Mouse (Mus musculus): ENCODE measurements around the gene Atf6. TPM values are rescaled to one million over a fixed set of nuclear protein-coding genes. Genes with fewer than 3 reads are reported as not detected.

The Atf6 gene
- total and polyA plus RNA-seq, 3 experiments: 33.8 to 47.0 (median 35.3) TPM

- Histone ChIP-seq H3K79me2 (replicated peaks; ENCODE audit: control insufficient read depth, extremely low read depth, insufficient read depth, poor library complexity, severe bottlenecking) (peaks cover 76% of the 10 kb centered on the region), H3K9ac (ENCODE audit: insufficient read depth, low read depth) (peak overlapping the region; percentile 46), H3K27ac (ENCODE audit: insufficient read depth, low read depth) (peak overlapping the region; percentile 91), H3K4me3 (replicated peaks in 1 of 3; ENCODE audit: low read depth in 2 of 3, low read length in 2 of 3, poor library complexity in 1 of 3) (peak overlapping the region; percentile 51 to 89 (median 52)), H3K27me3 (replicated peaks) (no peaks in the 10 kb centered on the region), H3K4me2 (ENCODE audit: insufficient read depth, low read depth, poor library complexity, severe bottlenecking) (peak overlapping the region; percentile 74), H3K4me1 (ENCODE audit: control insufficient read depth in 1 of 2, insufficient read depth in 2 of 2) (peaks cover 12 to 49% of the 10 kb centered on the region in 2 experiments), H3K9me3 (replicated peaks; ENCODE audit: low read length) (no peaks in the 10 kb centered on the region), H3K36me3 (replicated peaks in 1 of 2; ENCODE audit: control insufficient read depth in 1 of 2, insufficient read depth in 1 of 2, low read length in 1 of 2) (peaks cover 2 to 17% of the 10 kb centered on the region in 2 experiments)
- no peak for TF ChIP-seq MAZ (IDR thresholded peaks at IDR 0.05; ENCODE audit: low read depth, low read length)
- TF ChIP-seq GABPA (IDR thresholded peaks at IDR 0.05; ENCODE audit: insufficient replicate concordance, low read depth, low read length): no peak
- TF ChIP-seq TCF12 (IDR thresholded peaks at IDR 0.05; ENCODE audit: low read depth, low read length): peak; percentile 64
- peak; percentile 97 for TF ChIP-seq MEF2A (IDR thresholded peaks at IDR 0.05; ENCODE audit: borderline replicate concordance, low read depth, low read length)
- TF ChIP-seq ETS1 (conservative IDR thresholded peaks at IDR 0.05; ENCODE audit: low read depth, low read length): peak; percentile 42
- no peak for TF ChIP-seq ZMIZ1 (IDR thresholded peaks at IDR 0.05; ENCODE audit: low read depth, low read length)
- TF ChIP-seq POLR2AphosphoS2 (IDR thresholded peaks at IDR 0.05; ENCODE audit: low read depth, low read length): no peak
- peak; percentile 60; the same call in 1 of the 2 replicates for TF ChIP-seq IRF4 (IDR thresholded peaks at IDR 0.05; ENCODE audit: low read depth, low read length)
- TF ChIP-seq EP300 (IDR thresholded peaks at IDR 0.05; ENCODE audit: low read length): peak; percentile 71
- no peak for TF ChIP-seq MAFK (IDR thresholded peaks at IDR 0.05; ENCODE audit: insufficient replicate concordance, low read length)
- no peak for TF ChIP-seq SMC3 (IDR thresholded peaks at IDR 0.05; ENCODE audit: low read depth, low read length)
- DNase-seq (ENCODE audit: extremely low read depth): no peak
- in situ Hi-C loops (cut with MboI; ENCODE audit: low pct_ligation_motif_present, low pct_unique_long_range_greater_than_20kb, low sequenced_read_pairs): no loop called here
- dilution Hi-C loops (cut with MboI; ENCODE audit: extremely low pct_ligation_motif_present, extremely low pct_unique_long_range_greater_than_20kb, low sequenced_read_pairs): no loop called here
These were observed 2.2 kb downstream of the Atf6 start for GRCm38 (mm10) chr1:170865406-170865805.

GRCm38 (mm10) chr1:170864754-170865153, 2.8 kb downstream of the Atf6 start:
- Histone ChIP-seq H3K79me2 (replicated peaks; ENCODE audit: control insufficient read depth, extremely low read depth, insufficient read depth, poor library complexity, severe bottlenecking) (peaks cover 80% of the 10 kb centered on the region), H3K9ac (ENCODE audit: insufficient read depth, low read depth) (no peak overlapping the region), H3K36me3 (replicated peaks in 1 of 2; ENCODE audit: control insufficient read depth in 1 of 2, insufficient read depth in 1 of 2, low read length in 1 of 2) (peaks cover 0 to 14% of the 10 kb centered on the region in 2 experiments), H3K27ac (ENCODE audit: insufficient read depth, low read depth) (peak overlapping the region; percentile 67), H3K27me3 (replicated peaks) (no peaks in the 10 kb centered on the region), H3K4me2 (ENCODE audit: insufficient read depth, low read depth, poor library complexity, severe bottlenecking) (peak overlapping the region; percentile 60; the same call in 1 of the 2 replicates), H3K4me3 (replicated peaks in 1 of 3; ENCODE audit: low read depth in 2 of 3, low read length in 2 of 3, poor library complexity in 1 of 3) (no peak overlapping the region), H3K9me3 (replicated peaks; ENCODE audit: low read length) (no peaks in the 10 kb centered on the region), H3K4me1 (ENCODE audit: control insufficient read depth in 1 of 2, insufficient read depth in 2 of 2) (peaks cover 14 to 53% of the 10 kb centered on the region in 2 experiments)
- dilution Hi-C loops (cut with MboI; ENCODE audit: extremely low pct_ligation_motif_present, extremely low pct_unique_long_range_greater_than_20kb, low sequenced_read_pairs): no loop called here
- in situ Hi-C loops (cut with MboI; ENCODE audit: low pct_ligation_motif_present, low pct_unique_long_range_greater_than_20kb, low sequenced_read_pairs): no loop called here
- peak; percentile 84 for DNase-seq (ENCODE audit: extremely low read depth)
- TF ChIP-seq NELFE (IDR thresholded peaks at IDR 0.05; ENCODE audit: low read depth, low read length): no peak
- TF ChIP-seq IRF4 (IDR thresholded peaks at IDR 0.05; ENCODE audit: low read depth, low read length): peak; percentile 95
- TF ChIP-seq JUND (conservative IDR thresholded peaks at IDR 0.05; ENCODE audit: low read depth, low read length): peak; percentile 87
- no peak for TF ChIP-seq SMC3 (IDR thresholded peaks at IDR 0.05; ENCODE audit: low read depth, low read length)
- TF ChIP-seq TCF12 (IDR thresholded peaks at IDR 0.05; ENCODE audit: low read depth, low read length): peak; percentile 88
- no peak for TF ChIP-seq UBTF (IDR thresholded peaks at IDR 0.05; ENCODE audit: low read depth, low read length)
- no peak for TF ChIP-seq TBP (conservative IDR thresholded peaks at IDR 0.05; ENCODE audit: low read depth, low read length)
- peak; percentile 59 for TF ChIP-seq BHLHE40 (IDR thresholded peaks at IDR 0.05; ENCODE audit: low read depth, low read length)
- no peak for TF ChIP-seq SIN3A (IDR thresholded peaks at IDR 0.05; ENCODE audit: low read length)
- peak; percentile 67 for TF ChIP-seq ETS1 (conservative IDR thresholded peaks at IDR 0.05; ENCODE audit: low read depth, low read length)
- TF ChIP-seq MYC (IDR thresholded peaks at IDR 0.05; ENCODE audit: low read depth, low read length): peak; percentile 87
- no peak for TF ChIP-seq PAX5 (IDR thresholded peaks at IDR 0.05; ENCODE audit: low read length)
- TF ChIP-seq MAFK (IDR thresholded peaks at IDR 0.05; ENCODE audit: insufficient replicate concordance, low read length): 0 out of 2 replicates have a peak, but pooled peaks have one; percentile 69
- TF ChIP-seq CHD1 (IDR thresholded peaks at IDR 0.05; ENCODE audit: low read depth, low read length): peak; percentile 81; the same call in 1 of the 2 replicates
- TF ChIP-seq RAD21 (IDR thresholded peaks at IDR 0.05; ENCODE audit: low read depth, low read length): no peak
- TF ChIP-seq ZNF384 (IDR thresholded peaks at IDR 0.05; ENCODE audit: low read depth, low read length): no peak
- TF ChIP-seq E2F4 (IDR thresholded peaks at IDR 0.05; ENCODE audit: insufficient replicate concordance, low read depth, low read length): no peak
- no peak for TF ChIP-seq CTCF (conservative IDR thresholded peaks at IDR 0.05 in 1 of 2, IDR thresholded peaks at IDR 0.05 in 1 of 2; ENCODE audit: low read depth in 2 of 2, low read length in 2 of 2)
- TF ChIP-seq MEF2A (IDR thresholded peaks at IDR 0.05; ENCODE audit: borderline replicate concordance, low read depth, low read length): peak; percentile 79
- peak; percentile 72 for TF ChIP-seq JUN (IDR thresholded peaks at IDR 0.05; ENCODE audit: insufficient read depth, low read depth, low read length)
- TF ChIP-seq POLR2A (IDR thresholded peaks at IDR 0.05; ENCODE audit: low read depth, low read length): peak; percentile 31; the same call in 1 of the 2 replicates
- TF ChIP-seq GABPA (IDR thresholded peaks at IDR 0.05; ENCODE audit: insufficient replicate concordance, low read depth, low read length): no peak
- no peak for TF ChIP-seq HCFC1 (IDR thresholded peaks at IDR 0.05; ENCODE audit: low read depth, low read length)
- no peak for TF ChIP-seq KAT2A (IDR thresholded peaks at IDR 0.05; ENCODE audit: insufficient replicate concordance, low read length)
- TF ChIP-seq MXI1 (IDR thresholded peaks at IDR 0.05; ENCODE audit: low read depth, low read length): peak; percentile 67
- no peak for TF ChIP-seq USF1 (IDR thresholded peaks at IDR 0.05; ENCODE audit: low read depth, low read length)
- TF ChIP-seq MAZ (IDR thresholded peaks at IDR 0.05; ENCODE audit: low read depth, low read length): 0 out of 2 replicates have a peak, but pooled peaks have one; percentile 25
- TF ChIP-seq POLR2AphosphoS2 (IDR thresholded peaks at IDR 0.05; ENCODE audit: low read depth, low read length): no peak
- 0 out of 2 replicates have a peak, but pooled peaks have one; percentile 45 for TF ChIP-seq MAX (IDR thresholded peaks at IDR 0.05; ENCODE audit: low read length)
